Mouse (Mus musculus) frontal cortex, adult 2 months (tissue): ENCODE measurements at regions not wholly inside any gene's neighbourhood (a gene's known extent, or its start where the extent isn't known, plus 50 kb on each side); places are given as distances from the start of the nearest gene placed in this dataset.

Source experiments
- DNase-seq, 2 experiments: peaks; one replicate each; pipeline ENCODE4 v3.0.0; 2022; ENCODE audit warnings: low spot score in 1 of 2; ENCODE audit errors: extremely low spot score in 1 of 2

DNA sequence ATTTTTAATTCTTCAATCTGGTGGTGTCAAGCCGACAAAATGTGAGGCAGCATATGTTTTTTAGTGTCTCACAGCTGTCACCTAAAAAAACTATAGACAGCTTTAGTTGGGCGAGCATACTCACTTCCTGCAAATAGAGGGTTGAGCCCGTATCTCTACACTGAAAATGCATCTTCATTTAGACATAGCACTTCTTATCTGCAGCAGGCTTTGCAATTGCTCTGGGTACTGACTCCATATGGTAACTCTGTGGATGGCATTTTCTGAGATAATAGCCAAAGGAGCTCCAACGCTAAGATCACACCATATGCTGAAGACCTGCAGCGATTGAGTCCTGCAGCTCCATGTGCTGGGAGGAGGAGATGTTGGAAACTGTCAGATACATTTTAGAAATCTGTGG lies 49.8 kb upstream of the Grm8 start:
- DNase-seq = peak; percentile 72 to 76
